Mouse (Mus musculus): Measurements from ENCODE around the gene Aasdh. TPM values are rescaled to one million over a fixed set of nuclear protein-coding genes. Genes with fewer than 3 reads are reported as not detected.
A peak's percentile ranks its signal among the peaks of the same experiment; 100 is the strongest.

The Aasdh gene
- total RNA-seq, 2 experiments from 2014 or later = 21.7 to 24.5 TPM

GRCm38 (mm10) chr5:76843851-76844419 is 61.4 kb downstream of the Aasdh start:
- DNase-seq (ENCODE audit: low spot score in 2 of 2) = no peak

GRCm38 (mm10) chr5:76843448-76843847 is 61.9 kb downstream of the Aasdh start:
- peak; percentile 82 to 86 for DNase-seq (ENCODE audit: low spot score in 2 of 2)

DNA sequence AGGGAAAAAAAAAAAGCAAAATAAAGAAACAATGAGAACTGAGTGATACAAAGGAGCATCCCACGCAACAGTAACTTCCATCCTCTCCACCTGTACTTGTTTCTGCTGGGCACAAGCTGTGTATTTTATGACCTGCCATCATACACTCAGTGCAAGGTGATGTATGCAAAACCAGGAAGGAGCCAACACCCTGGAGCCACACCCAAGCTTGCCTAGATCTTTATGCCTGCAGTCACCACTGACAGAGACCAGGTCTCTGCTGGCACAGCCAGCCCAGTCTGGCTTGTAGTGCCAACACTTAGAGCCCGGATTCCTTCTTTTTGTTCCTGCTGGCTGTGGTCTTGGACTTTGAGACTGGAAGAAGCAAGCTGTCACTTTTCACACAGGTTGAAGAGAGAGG is 63.5 kb downstream of the Aasdh start:
- DNase-seq (ENCODE audit: low spot score in 2 of 2) = no peak

DNA sequence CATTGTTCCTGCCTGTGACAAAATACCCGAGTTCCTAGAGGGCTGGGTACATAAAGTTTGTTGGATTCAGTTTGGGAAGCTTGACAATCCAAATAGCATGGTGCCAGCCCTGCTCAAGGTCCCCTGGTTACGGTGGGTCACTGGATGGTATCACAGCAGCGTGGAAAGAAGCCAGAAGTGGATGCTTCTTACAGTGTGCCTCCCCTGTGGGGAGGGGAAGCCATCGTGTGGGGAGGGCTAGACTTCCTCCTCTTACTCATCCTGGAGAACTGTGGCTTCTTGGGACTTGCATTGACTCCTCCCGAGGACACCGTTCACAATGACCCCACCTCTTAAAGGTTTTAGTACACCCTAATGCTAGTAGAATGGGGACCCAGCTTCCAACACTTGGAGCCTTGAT is 65.5 kb downstream of the Aasdh start:
- no peak for DNase-seq (ENCODE audit: low spot score in 2 of 2)

- DNase-seq (ENCODE audit: low spot score in 2 of 2) = no peak
These were observed 68.3 kb downstream of the Aasdh start for GRCm38 (mm10) chr5:76837018-76837417.

DNA sequence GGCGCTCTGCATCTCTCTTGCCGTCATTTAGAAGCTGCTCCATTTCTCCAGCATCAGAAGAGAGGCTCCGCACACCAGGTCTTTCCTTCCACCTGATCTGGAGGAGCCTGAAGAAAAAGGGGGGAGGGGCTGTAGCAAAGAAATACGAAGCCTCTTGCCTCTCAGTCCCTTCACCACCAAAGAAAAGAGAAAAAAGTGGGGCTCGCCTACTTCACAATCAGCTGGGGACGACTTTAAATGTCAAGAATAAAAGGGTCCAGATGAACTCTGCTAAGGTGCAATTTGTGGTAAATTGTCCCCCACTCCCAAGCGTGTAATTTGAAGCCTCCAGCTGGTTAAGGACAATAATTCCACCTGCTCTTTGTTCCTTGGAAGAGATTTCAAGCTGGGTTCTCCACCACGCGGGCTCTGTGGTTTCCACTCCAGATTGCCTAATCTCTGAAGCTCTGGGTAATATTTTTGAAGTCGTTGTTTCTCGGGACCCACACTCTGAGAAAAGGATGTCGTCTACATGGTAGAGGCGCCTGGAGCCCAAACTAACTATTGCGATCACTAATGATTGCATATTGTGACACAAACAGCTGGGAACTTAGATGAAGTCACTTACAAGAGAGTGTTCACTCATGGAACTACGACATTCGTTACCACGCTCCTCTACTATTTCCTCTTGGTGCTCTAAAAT is 72.6 kb downstream of the Aasdh start:
- no peak for DNase-seq (ENCODE audit: low spot score in 2 of 2)

GRCm38 (mm10) chr5:76828527-76829240 is 76.6 kb downstream of the Aasdh start:
- peak; percentile 49 to 55 for DNase-seq (ENCODE audit: low spot score in 2 of 2)

Other genes starting within 250 kb of the Aasdh start
- 100 to 1,000 TPM; 197 to 205 TPM for gene C530008M17Rik, start 249.0 kb downstream of the Aasdh start, total RNA-seq (2021)
- 100 to 1,000 TPM; 101 to 102 TPM for gene Paics, start 45.8 kb upstream of the Aasdh start, total RNA-seq (2021)
- gene Ppat, start 46.1 kb upstream of the Aasdh start, total RNA-seq (2021) = 10 to 100 TPM; 15.9 to 17.7 TPM
- 100 to 1,000 TPM; 117 to 124 TPM for gene Srp72, start 69.2 kb upstream of the Aasdh start, total RNA-seq (2021)
- not detected for gene Arl9, start 98.5 kb upstream of the Aasdh start, total RNA-seq (2021)
- 1 to 10 TPM; 2.4 to 3.2 TPM for gene Thegl, start 110.5 kb upstream of the Aasdh start, total RNA-seq (2021)
- gene Hopx, start 209.6 kb upstream of the Aasdh start, total RNA-seq (2021) = 10 to 100 TPM; 76.6 to 77.1 TPM